Mouse (Mus musculus): ENCODE measurements around the gene Usp47. TPM values are rescaled to one million over a fixed set of nuclear protein-coding genes. Genes with fewer than 3 reads are reported as not detected.

Usp47 gene
- total and polyA plus RNA-seq, 3 experiments = 37.3 to 122 (median 47.8) TPM

GRCm38 (mm10) chr7:112000166-112000565 is 23.1 kb upstream of the Usp47 start:
- DNase-seq (ENCODE audit: low read depth, low spot score) = no peak
- Histone ChIP-seq H3K4me3 (ENCODE audit: control insufficient read depth in 1 of 2, insufficient read depth in 1 of 2, low read depth in 2 of 2, low read length in 2 of 2) (no peak overlapping the region), H3K36me3 (ENCODE audit: control insufficient read depth in 1 of 2, insufficient read depth in 2 of 2, low read length in 2 of 2) (no peaks in the 10 kb centered on the region), H3K9me3 (replicated peaks; ENCODE audit: insufficient read depth, low read length) (no peaks in the 10 kb centered on the region), H3K27ac (ENCODE audit: control insufficient read depth, low read depth, low read length) (no peak overlapping the region), H3K4me1 (ENCODE audit: control insufficient read depth in 1 of 2, insufficient read depth in 2 of 2, low read length in 2 of 2) (no peaks in the 10 kb centered on the region), H3K79me2 (ENCODE audit: control insufficient read depth, insufficient read depth, low read length, poor library complexity) (no peaks in the 10 kb centered on the region), H3K9ac (ENCODE audit: control insufficient read depth, low read depth, low read length, poor library complexity, severe bottlenecking) (no peak overlapping the region), H3K27me3 (ENCODE audit: control insufficient read depth in 1 of 2, insufficient read depth in 2 of 2, low read length in 2 of 2) (no peaks in the 10 kb centered on the region; a peak in 2 of 4 replicates)
- no peak for TF ChIP-seq ELF1 (IDR thresholded peaks at IDR 0.05; ENCODE audit: low read depth, low read length)
- no peak for TF ChIP-seq GABPA (IDR thresholded peaks at IDR 0.05; ENCODE audit: low read depth, low read length)
- no peak for TF ChIP-seq RCOR1 (IDR thresholded peaks at IDR 0.05; ENCODE audit: low read depth, low read length)
- TF ChIP-seq CTCF (IDR thresholded peaks at IDR 0.05 in 2 of 3, conservative IDR thresholded peaks at IDR 0.05 in 1 of 3; ENCODE audit: control insufficient read depth in 1 of 3, insufficient read depth in 1 of 3, low read depth in 2 of 3, low read length in 3 of 3, poor library complexity in 1 of 3, severe bottlenecking in 1 of 3) = no peak
- TF ChIP-seq ZC3H11A (IDR thresholded peaks at IDR 0.05; ENCODE audit: low read depth, low read length) = no peak
- no peak for TF ChIP-seq NRF1 (IDR thresholded peaks at IDR 0.05; ENCODE audit: insufficient read depth, low read depth, low read length, poor library complexity, severe bottlenecking)
- no peak for TF ChIP-seq EP300 (IDR thresholded peaks at IDR 0.05; ENCODE audit: low read depth in 1 of 2, low read length in 2 of 2)
- TF ChIP-seq MAFK (IDR thresholded peaks at IDR 0.05; ENCODE audit: borderline replicate concordance, low read depth, low read length) = no peak
- TF ChIP-seq GATA1 (IDR thresholded peaks at IDR 0.05; ENCODE audit: low read depth, low read length) = no peak
- no peak for TF ChIP-seq MAX (IDR thresholded peaks at IDR 0.05; ENCODE audit: low read length)
- no peak for TF ChIP-seq UBTF (IDR thresholded peaks at IDR 0.05; ENCODE audit: borderline replicate concordance, insufficient read depth, low read depth, low read length)
- no peak for TF ChIP-seq RAD21 (IDR thresholded peaks at IDR 0.05; ENCODE audit: low read depth, low read length)
- TF ChIP-seq SIN3A (IDR thresholded peaks at IDR 0.05; ENCODE audit: low read length) = no peak
- no peak for TF ChIP-seq POLR2A (IDR thresholded peaks at IDR 0.05; ENCODE audit: control insufficient read depth in 1 of 2, insufficient read depth in 1 of 2, low read depth in 1 of 2, low read length in 2 of 2, poor library complexity in 1 of 2)
- TF ChIP-seq SMC3 (IDR thresholded peaks at IDR 0.05; ENCODE audit: low read depth, low read length) = no peak

- TF ChIP-seq GATA1 (IDR thresholded peaks at IDR 0.05; ENCODE audit: low read depth, low read length) (no peak), ZKSCAN1 (IDR thresholded peaks at IDR 0.05; ENCODE audit: low read depth, low read length) (no peak), CHD2 (IDR thresholded peaks at IDR 0.05; ENCODE audit: low read length) (no peak), MAX (IDR thresholded peaks at IDR 0.05; ENCODE audit: low read length) (no peak), POLR2AphosphoS2 (IDR thresholded peaks at IDR 0.05; ENCODE audit: low read length) (no peak), CTCF (IDR thresholded peaks at IDR 0.05 in 2 of 3, conservative IDR thresholded peaks at IDR 0.05 in 1 of 3; ENCODE audit: control insufficient read depth in 1 of 3, insufficient read depth in 1 of 3, low read depth in 2 of 3, low read length in 3 of 3, poor library complexity in 1 of 3, severe bottlenecking in 1 of 3) (no peak), ZC3H11A (IDR thresholded peaks at IDR 0.05; ENCODE audit: low read depth, low read length) (no peak), KAT2A (conservative IDR thresholded peaks at IDR 0.05; ENCODE audit: low read depth, low read length) (no peak), ELF1 (IDR thresholded peaks at IDR 0.05; ENCODE audit: low read depth, low read length) (no peak), EP300 (IDR thresholded peaks at IDR 0.05; ENCODE audit: low read depth in 1 of 2, low read length in 2 of 2) (no peak), MYC (IDR thresholded peaks at IDR 0.05; ENCODE audit: low read depth, low read length) (no peak), SMC3 (IDR thresholded peaks at IDR 0.05; ENCODE audit: low read depth, low read length) (no peak), BHLHE40 (IDR thresholded peaks at IDR 0.05; ENCODE audit: borderline replicate concordance, low read depth, low read length) (no peak), MAZ (IDR thresholded peaks at IDR 0.05; ENCODE audit: low read depth, low read length) (no peak), RCOR1 (IDR thresholded peaks at IDR 0.05; ENCODE audit: low read depth, low read length) (no peak), POLR2AphosphoS5 (IDR thresholded peaks at IDR 0.05; ENCODE audit: borderline replicate concordance, low read depth, low read length) (no peak), JUND (IDR thresholded peaks at IDR 0.05; ENCODE audit: low read depth, low read length) (no peak), TAL1 (IDR thresholded peaks at IDR 0.05; ENCODE audit: low read length) (no peak)
- Histone ChIP-seq H3K9ac (ENCODE audit: control insufficient read depth, low read depth, low read length, poor library complexity, severe bottlenecking) (no peak overlapping the region), H3K27ac (ENCODE audit: control insufficient read depth, low read depth, low read length) (no peak overlapping the region), H3K79me2 (ENCODE audit: control insufficient read depth, insufficient read depth, low read length, poor library complexity) (no peaks in the 10 kb centered on the region), H3K4me1 (ENCODE audit: control insufficient read depth in 1 of 2, insufficient read depth in 2 of 2, low read length in 2 of 2) (no peaks in the 10 kb centered on the region), H3K9me3 (replicated peaks; ENCODE audit: insufficient read depth, low read length) (no peaks in the 10 kb centered on the region), H3K36me3 (ENCODE audit: control insufficient read depth in 1 of 2, insufficient read depth in 2 of 2, low read length in 2 of 2) (no peaks in the 10 kb centered on the region), H3K4me3 (ENCODE audit: control insufficient read depth in 1 of 2, insufficient read depth in 1 of 2, low read depth in 2 of 2, low read length in 2 of 2) (no peak overlapping the region), H3K27me3 (ENCODE audit: control insufficient read depth in 1 of 2, insufficient read depth in 2 of 2, low read length in 2 of 2) (no peaks in the 10 kb centered on the region)
- no peak for DNase-seq (ENCODE audit: low read depth, low spot score)
Observed at GRCm38 (mm10) chr7:112010511-112010910, 12.8 kb upstream of the Usp47 start.

All from MEL (cell line).